Mouse (Mus musculus): Measurements from ENCODE around the gene Ncor2.

The Ncor2 gene

DNA sequence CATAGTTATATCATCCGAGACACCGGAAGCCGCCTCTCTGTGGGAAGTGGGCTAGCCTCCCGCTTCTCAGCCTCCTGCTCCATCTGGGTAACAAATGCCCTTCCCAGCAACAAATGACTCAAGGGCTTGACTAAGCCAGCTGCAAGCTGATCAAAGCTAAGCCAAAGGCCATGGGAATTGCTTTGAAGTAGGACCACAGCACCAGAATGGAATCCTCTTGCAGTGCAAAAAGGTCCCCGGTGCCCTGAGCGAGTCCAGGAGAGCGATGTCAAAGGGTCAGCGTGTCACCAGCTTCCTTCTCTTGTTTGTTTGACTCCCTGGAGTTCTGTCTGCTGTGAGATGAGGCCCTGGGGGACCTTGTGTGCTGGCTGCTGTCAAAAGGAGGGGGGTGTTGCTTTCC, 209.2 kb downstream of the Ncor2 start:
- no peak for DNase-seq (ENCODE audit: low spot score in 2 of 2)

Measured in cerebellum, postnatal 4 days (tissue).